Mouse (Mus musculus): ENCODE data around the gene Stip1. TPM values are rescaled to one million over a fixed set of nuclear protein-coding genes. Genes with fewer than 3 reads are reported as not detected.

Gene Stip1
- total and polyA plus RNA-seq, 3 experiments: 284 to 430 (median 370) TPM

GRCm38 (mm10) chr19:7020224-7020641, 19.5 kb downstream of the Stip1 start:
- Histone ChIP-seq H3K27ac (ENCODE audit: control insufficient read depth, low read depth, low read length) (peak overlapping the region; percentile 99), H3K9ac (ENCODE audit: control insufficient read depth, low read depth, low read length, poor library complexity, severe bottlenecking) (peak overlapping the region; percentile 96; the same call in 1 of the 2 replicates), H3K36me3 (ENCODE audit: control insufficient read depth in 1 of 2, insufficient read depth in 2 of 2, low read length in 2 of 2) (peaks cover 6 to 36% of the 10 kb centered on the region in 2 experiments), H3K4me1 (ENCODE audit: control insufficient read depth in 1 of 2, insufficient read depth in 2 of 2, low read length in 2 of 2) (peaks cover 9 to 28% of the 10 kb centered on the region in 2 experiments), H3K9me3 (replicated peaks; ENCODE audit: insufficient read depth, low read length) (no peaks in the 10 kb centered on the region), H3K79me2 (ENCODE audit: control insufficient read depth, insufficient read depth, low read length, poor library complexity) (peaks cover 25% of the 10 kb centered on the region), H3K27me3 (ENCODE audit: control insufficient read depth in 1 of 2, insufficient read depth in 2 of 2, low read length in 2 of 2) (no peaks in the 10 kb centered on the region), H3K4me3 (ENCODE audit: control insufficient read depth in 1 of 2, insufficient read depth in 1 of 2, low read depth in 2 of 2, low read length in 2 of 2) (no peak overlapping the region; a peak in 2 of 4 replicates)
- peak; percentile 85 for DNase-seq (ENCODE audit: low read depth, low spot score)
- peak; percentile 51 to 69 (median 64) for TF ChIP-seq CTCF (IDR thresholded peaks at IDR 0.05 in 2 of 3, conservative IDR thresholded peaks at IDR 0.05 in 1 of 3; ENCODE audit: control insufficient read depth in 1 of 3, insufficient read depth in 1 of 3, low read depth in 2 of 3, low read length in 3 of 3, poor library complexity in 1 of 3, severe bottlenecking in 1 of 3)
- TF ChIP-seq HCFC1 (IDR thresholded peaks at IDR 0.05; ENCODE audit: low read depth, low read length): peak; percentile 45
- TF ChIP-seq RAD21 (IDR thresholded peaks at IDR 0.05; ENCODE audit: low read depth, low read length): peak; percentile 42
- peak; percentile 72 for TF ChIP-seq GATA1 (IDR thresholded peaks at IDR 0.05; ENCODE audit: low read depth, low read length)
- peak; percentile 51; the same call in 1 of the 2 replicates for TF ChIP-seq TBP (IDR thresholded peaks at IDR 0.05; ENCODE audit: low read depth, low read length)
- 0 out of 2 replicates have a peak, but pooled peaks have one; percentile 24 for TF ChIP-seq MYC (IDR thresholded peaks at IDR 0.05; ENCODE audit: low read depth, low read length)
- TF ChIP-seq MAZ (IDR thresholded peaks at IDR 0.05; ENCODE audit: low read depth, low read length): no peak
- peak; percentile 27; the same call in 1 of the 2 replicates for TF ChIP-seq SMC3 (IDR thresholded peaks at IDR 0.05; ENCODE audit: low read depth, low read length)
- 0 out of 2 replicates have a peak, but pooled peaks have one; percentile 60 for TF ChIP-seq RCOR1 (IDR thresholded peaks at IDR 0.05; ENCODE audit: low read depth, low read length)
- no peak for TF ChIP-seq POLR2AphosphoS5 (IDR thresholded peaks at IDR 0.05; ENCODE audit: borderline replicate concordance, low read depth, low read length)
- TF ChIP-seq POLR2A (IDR thresholded peaks at IDR 0.05; ENCODE audit: control insufficient read depth in 1 of 2, insufficient read depth in 1 of 2, low read depth in 1 of 2, low read length in 2 of 2, poor library complexity in 1 of 2): no peak; a peak in 1 of 4 replicates
- peak; percentile 45; the same call in 1 of the 2 replicates for TF ChIP-seq TAL1 (IDR thresholded peaks at IDR 0.05; ENCODE audit: low read length)
- no peak for TF ChIP-seq NRF1 (IDR thresholded peaks at IDR 0.05; ENCODE audit: insufficient read depth, low read depth, low read length, poor library complexity, severe bottlenecking)
- TF ChIP-seq MAX (IDR thresholded peaks at IDR 0.05; ENCODE audit: low read length): 0 out of 2 replicates have a peak, but pooled peaks have one; percentile 31
- no peak for TF ChIP-seq TCF12 (IDR thresholded peaks at IDR 0.05; ENCODE audit: low read depth, low read length)
- TF ChIP-seq BHLHE40 (IDR thresholded peaks at IDR 0.05; ENCODE audit: borderline replicate concordance, low read depth, low read length): no peak
- no peak for TF ChIP-seq GABPA (IDR thresholded peaks at IDR 0.05; ENCODE audit: low read depth, low read length)
- TF ChIP-seq EP300 (IDR thresholded peaks at IDR 0.05; ENCODE audit: low read depth in 1 of 2, low read length in 2 of 2): peak; percentile 33 to 71; a peak in 3 of 4 replicates

DNA sequence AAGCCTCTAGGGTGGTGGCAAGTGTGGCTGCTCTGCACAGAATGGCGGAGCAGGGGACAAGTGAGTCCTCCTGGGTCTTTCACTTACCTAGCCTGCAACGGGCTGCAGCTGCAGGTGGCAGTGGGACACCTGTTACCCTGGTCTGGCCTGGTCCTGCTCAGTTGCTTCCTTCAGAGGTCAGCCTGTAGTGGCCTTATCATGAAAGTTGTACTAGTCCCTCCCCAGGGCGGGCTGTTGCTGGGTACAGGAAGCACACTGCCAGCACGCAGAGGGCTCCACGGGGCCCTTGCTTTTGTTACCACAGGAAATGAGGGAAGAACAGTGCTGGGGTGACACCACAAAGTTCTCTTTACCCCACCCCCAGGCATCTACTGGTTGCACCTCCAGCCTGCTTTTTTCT, 20.6 kb downstream of the Stip1 start, which contains the start of gene Fermt3:
Gene Fermt3 (minus strand): TSS at position 279 of the 400 bp plus-strand sequence.
- Histone ChIP-seq H3K9me3 (replicated peaks; ENCODE audit: insufficient read depth, low read length) (no peaks in the 10 kb centered on the region), H3K79me2 (ENCODE audit: control insufficient read depth, insufficient read depth, low read length, poor library complexity) (peaks cover 25% of the 10 kb centered on the region), H3K4me3 (ENCODE audit: control insufficient read depth in 1 of 2, insufficient read depth in 1 of 2, low read depth in 2 of 2, low read length in 2 of 2) (peak within 1 kb of the TSS; percentile 76 to 94), H3K36me3 (ENCODE audit: control insufficient read depth in 1 of 2, insufficient read depth in 2 of 2, low read length in 2 of 2) (peaks cover 6 to 36% of the 10 kb centered on the region in 2 experiments), H3K27ac (ENCODE audit: control insufficient read depth, low read depth, low read length) (peak within 1 kb of the TSS; percentile 99), H3K9ac (ENCODE audit: control insufficient read depth, low read depth, low read length, poor library complexity, severe bottlenecking) (peak within 1 kb of the TSS; percentile 96), H3K27me3 (ENCODE audit: control insufficient read depth in 1 of 2, insufficient read depth in 2 of 2, low read length in 2 of 2) (no peaks in the 10 kb centered on the region), H3K4me1 (ENCODE audit: control insufficient read depth in 1 of 2, insufficient read depth in 2 of 2, low read length in 2 of 2) (peaks cover 9 to 28% of the 10 kb centered on the region in 2 experiments)
- peak; percentile 94 for DNase-seq (ENCODE audit: low read depth, low spot score)
- TF ChIP-seq SIN3A (IDR thresholded peaks at IDR 0.05; ENCODE audit: low read length): peak; percentile 85
- no peak for TF ChIP-seq ZNF384 (IDR thresholded peaks at IDR 0.05; ENCODE audit: low read depth, low read length)
- TF ChIP-seq POLR2AphosphoS2 (IDR thresholded peaks at IDR 0.05; ENCODE audit: low read length): peak; percentile 83
- no peak for TF ChIP-seq GABPA (IDR thresholded peaks at IDR 0.05; ENCODE audit: low read depth, low read length)
- peak; percentile 75 for TF ChIP-seq HCFC1 (IDR thresholded peaks at IDR 0.05; ENCODE audit: low read depth, low read length)
- TF ChIP-seq TBP (IDR thresholded peaks at IDR 0.05; ENCODE audit: low read depth, low read length): peak; percentile 88
- no peak for TF ChIP-seq E2F4 (IDR thresholded peaks at IDR 0.05; ENCODE audit: borderline replicate concordance, low read depth, low read length)
- TF ChIP-seq BHLHE40 (IDR thresholded peaks at IDR 0.05; ENCODE audit: borderline replicate concordance, low read depth, low read length): no peak
- TF ChIP-seq NELFE (IDR thresholded peaks at IDR 0.05; ENCODE audit: low read depth, low read length): peak; percentile 91
- peak in 1 of 2 experiments; percentile 95; a peak in 3 of 4 replicates for TF ChIP-seq POLR2A (IDR thresholded peaks at IDR 0.05; ENCODE audit: control insufficient read depth in 1 of 2, insufficient read depth in 1 of 2, low read depth in 1 of 2, low read length in 2 of 2, poor library complexity in 1 of 2)
- peak; percentile 73 for TF ChIP-seq ETS1 (IDR thresholded peaks at IDR 0.05; ENCODE audit: low read depth, low read length)
- TF ChIP-seq GATA1 (IDR thresholded peaks at IDR 0.05; ENCODE audit: low read depth, low read length): peak; percentile 45; the same call in 1 of the 2 replicates
- TF ChIP-seq ELF1 (IDR thresholded peaks at IDR 0.05; ENCODE audit: low read depth, low read length): peak; percentile 78
- TF ChIP-seq UBTF (IDR thresholded peaks at IDR 0.05; ENCODE audit: borderline replicate concordance, insufficient read depth, low read depth, low read length): no peak
- no peak for TF ChIP-seq MAZ (IDR thresholded peaks at IDR 0.05; ENCODE audit: low read depth, low read length)
- no peak for TF ChIP-seq ZC3H11A (IDR thresholded peaks at IDR 0.05; ENCODE audit: low read depth, low read length)
- TF ChIP-seq MAX (IDR thresholded peaks at IDR 0.05; ENCODE audit: low read length): peak; percentile 80; the same call in 1 of the 2 replicates
- no peak for TF ChIP-seq KAT2A (conservative IDR thresholded peaks at IDR 0.05; ENCODE audit: low read depth, low read length)
- TF ChIP-seq ZMIZ1 (IDR thresholded peaks at IDR 0.05; ENCODE audit: low read depth, low read length): peak; percentile 83; the same call in 1 of the 2 replicates
- TF ChIP-seq TCF12 (IDR thresholded peaks at IDR 0.05; ENCODE audit: low read depth, low read length): peak; percentile 69
